20 mouse cellular contexts compared by ENCODE assay signal in the genomic region with DNA sequence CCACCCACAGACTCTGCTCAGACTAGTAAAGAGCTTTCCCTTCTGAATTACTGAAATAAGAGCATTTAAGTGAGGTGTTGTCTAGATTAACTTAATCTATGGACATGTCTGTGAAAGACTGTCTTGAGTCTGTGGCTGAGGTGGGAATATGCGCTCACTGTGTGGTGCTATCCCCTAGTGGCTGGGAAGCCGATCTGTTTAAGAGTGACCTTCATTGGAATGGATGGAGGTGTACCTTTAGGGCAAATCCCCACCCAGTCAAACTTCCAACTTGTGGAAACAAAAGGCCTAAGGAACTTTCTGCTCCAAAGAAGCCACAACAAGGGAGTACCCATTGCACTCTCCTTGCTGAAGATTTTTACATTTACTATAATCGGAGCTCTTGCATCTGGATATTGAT.
"Had no signal": no experiment of that assay in that cellular context is flagged by ENCODE, and none has a peak within 500 bp of the region (broad histone marks: within the 10 kb centered on the region; RNA-seq: fewer than 3 reads in every experiment).

No protein-coding gene starts in this region.

- H3K4me1 ChIP-seq: lung, embryonic 15.5 days; midbrain, embryonic 10.5 days; midbrain, embryonic 12.5 days; neural tube, embryonic 13.5 days; stomach, embryonic 15.5 days had no signal

- H3K27me3 ChIP-seq: lung, embryonic 15.5 days; megakaryocyte, embryonic 14.5 days; midbrain, embryonic 12.5 days; neural tube, embryonic 13.5 days; stomach, embryonic 15.5 days had no signal

- ATAC-seq: liver, postnatal 0 days; lung, postnatal 0 days; midbrain, embryonic 16.5 days had no signal

- H3K9me3 ChIP-seq: lung, embryonic 15.5 days; megakaryocyte, embryonic 14.5 days; midbrain, embryonic 10.5 days; midbrain, embryonic 12.5 days; neural tube, embryonic 13.5 days; stomach, embryonic 15.5 days had no signal

- H3K27ac ChIP-seq: lung, embryonic 15.5 days; macrophage; midbrain, embryonic 10.5 days; midbrain, embryonic 12.5 days; neural tube, embryonic 13.5 days; stomach, embryonic 15.5 days; stomach, postnatal 0 days had no signal

- H3K9ac ChIP-seq: liver, postnatal 0 days; lung, embryonic 15.5 days; midbrain, embryonic 12.5 days; neural tube, embryonic 13.5 days; stomach, embryonic 15.5 days had no signal

- H3K4me3 ChIP-seq: lung, embryonic 15.5 days; megakaryocyte, embryonic 14.5 days; midbrain, embryonic 10.5 days; midbrain, embryonic 12.5 days; myocyte; neural tube, embryonic 13.5 days; stomach, embryonic 15.5 days had no signal

- H3K4me2 ChIP-seq: lung, embryonic 15.5 days; midbrain, embryonic 12.5 days; neural tube, embryonic 13.5 days; stomach, embryonic 15.5 days had no signal

- H3K36me3 ChIP-seq: lung, embryonic 15.5 days; midbrain, embryonic 10.5 days; midbrain, embryonic 12.5 days; neural tube, embryonic 13.5 days; stomach, embryonic 15.5 days had no signal

- DNase-seq: liver, postnatal 0 days; lung, adult 2 months; lung, postnatal 14 days; lung, postnatal 36 days; midbrain, embryonic 14.5 days; right cerebral cortex, postnatal 14 days; thymus, adult 2 months; thymus, postnatal 25 days; thymus, postnatal 4 days had no signal
